Mouse (Mus musculus) kidney, postnatal 4 days (tissue): Measurements from ENCODE around the gene Rgs13.

Experiments used
- DNase-seq, 2 experiments: peaks; one replicate each; pipeline ENCODE4 v3.0.0; 2021; ENCODE audit warnings: mixed read lengths in 2 of 2

The Rgs13 gene

DNA sequence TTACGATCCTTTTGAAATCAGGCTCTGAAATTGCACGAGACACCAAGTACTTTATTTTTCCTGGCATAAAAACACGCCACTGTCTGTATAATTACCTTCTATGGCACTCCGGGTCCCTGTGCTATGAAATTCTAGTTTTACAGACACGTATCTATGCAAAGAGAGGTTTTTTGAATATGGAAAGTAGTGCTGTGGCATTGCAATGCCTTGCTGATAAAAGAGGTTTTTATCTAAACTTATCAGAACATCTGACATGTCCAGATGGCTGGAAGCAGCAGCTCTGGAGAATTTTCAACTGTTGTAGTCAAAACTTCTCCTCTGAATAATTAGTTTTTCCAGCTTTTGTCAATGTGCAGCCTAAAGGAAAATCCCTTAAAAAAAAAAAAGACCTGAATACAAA lies at the start of gene Rgs13:
Gene Rgs13, minus strand, starts transcription at position 207 of the 400 bp plus-strand sequence.
- DNase-seq, result no peak

DNA sequence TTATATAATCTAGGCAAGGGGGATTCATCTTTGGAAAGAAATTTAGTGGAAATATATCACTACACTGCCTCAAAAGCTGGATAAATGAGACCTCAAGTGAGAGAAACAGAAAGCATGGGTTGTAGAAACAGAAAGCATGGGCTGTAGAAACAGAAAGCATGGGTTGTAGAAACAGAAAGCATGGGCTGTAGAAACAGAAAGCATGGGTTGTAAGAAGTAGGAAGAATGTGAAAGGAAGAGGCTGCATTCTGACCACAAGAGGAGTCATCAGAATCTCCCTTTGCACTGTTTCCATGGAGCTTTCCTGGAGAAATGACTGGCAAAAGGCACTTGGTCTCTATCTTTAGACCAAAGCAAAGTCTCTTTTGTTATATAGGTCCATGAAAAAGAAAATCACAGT lies 38.1 kb upstream of the Rgs13 start:
- DNase-seq, result no peak

DNA sequence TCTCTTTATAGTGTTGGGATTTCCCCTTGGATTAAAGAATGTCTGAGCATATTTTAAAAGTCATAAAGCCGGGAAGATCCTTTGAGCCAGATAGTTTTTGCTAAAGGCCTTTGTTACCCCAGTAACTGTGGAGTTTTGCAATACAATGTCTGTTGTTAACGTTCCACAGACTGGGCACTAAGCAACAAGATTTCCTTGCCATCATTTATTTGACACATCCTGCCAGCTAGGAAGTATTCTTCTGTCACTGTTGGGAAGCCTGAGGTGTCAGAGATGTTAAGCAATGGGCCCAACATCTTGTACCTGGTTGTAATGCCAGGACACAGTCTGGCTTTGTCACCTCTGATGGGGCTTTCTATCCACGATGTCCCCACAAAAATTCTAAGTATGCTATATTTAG lies 33.7 kb upstream of the Rgs13 start:
- DNase-seq, result no peak

- no peak for DNase-seq
Observed at GRCm38 (mm10) chr1:144206281-144207061, 29.3 kb upstream of the Rgs13 start.

DNA sequence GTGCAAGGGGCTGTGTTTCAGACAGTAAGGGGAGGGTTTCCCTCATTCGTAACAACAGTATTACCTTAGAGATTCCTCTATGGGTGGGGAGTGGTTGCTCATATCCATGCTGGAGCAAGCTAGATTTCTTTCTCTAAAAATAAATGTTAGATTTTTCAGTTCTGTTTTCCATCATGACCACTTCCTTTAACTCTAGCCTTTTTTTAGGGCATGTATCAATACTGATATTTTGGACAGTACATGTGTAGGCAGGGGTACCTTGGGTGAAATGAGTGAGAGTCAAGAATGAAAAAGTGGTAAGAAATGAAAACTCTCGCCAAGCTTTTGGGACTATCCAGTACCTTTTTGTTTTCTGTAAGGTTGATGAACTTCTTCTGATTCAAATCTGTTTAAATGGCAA lies 27.6 kb upstream of the Rgs13 start:
- DNase-seq, result no peak

DNA sequence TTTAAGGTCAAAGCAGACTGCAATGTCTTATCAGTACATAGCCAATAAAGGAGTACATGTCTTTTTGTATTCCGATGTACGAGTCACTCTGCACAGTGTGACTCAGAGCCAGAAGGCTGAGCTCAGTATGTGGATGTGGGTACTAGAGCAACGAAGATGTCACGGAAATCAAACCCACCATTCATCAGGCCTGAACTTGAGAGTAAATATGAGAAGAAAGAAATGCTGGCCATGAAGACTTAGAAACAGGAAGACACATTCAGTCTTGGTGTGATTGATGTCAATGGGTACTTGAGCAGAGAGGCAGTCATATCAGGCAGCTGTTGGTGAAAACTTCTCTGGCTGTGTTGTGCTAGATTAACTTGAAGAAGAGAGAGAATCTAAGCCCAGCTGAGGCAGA lies 25.8 kb upstream of the Rgs13 start:
- no peak for DNase-seq

GRCm38 (mm10) chr1:144200496-144200895 lies 23.3 kb upstream of the Rgs13 start:
- no peak for DNase-seq

- DNase-seq, result no peak
Observed at GRCm38 (mm10) chr1:144199538-144199937, 22.4 kb upstream of the Rgs13 start.

- peak; percentile 27 to 36 for DNase-seq
Observed at GRCm38 (mm10) chr1:144197684-144198083, 20.5 kb upstream of the Rgs13 start.

GRCm38 (mm10) chr1:144186655-144187396 lies 9.7 kb upstream of the Rgs13 start:
- no peak for DNase-seq

DNA sequence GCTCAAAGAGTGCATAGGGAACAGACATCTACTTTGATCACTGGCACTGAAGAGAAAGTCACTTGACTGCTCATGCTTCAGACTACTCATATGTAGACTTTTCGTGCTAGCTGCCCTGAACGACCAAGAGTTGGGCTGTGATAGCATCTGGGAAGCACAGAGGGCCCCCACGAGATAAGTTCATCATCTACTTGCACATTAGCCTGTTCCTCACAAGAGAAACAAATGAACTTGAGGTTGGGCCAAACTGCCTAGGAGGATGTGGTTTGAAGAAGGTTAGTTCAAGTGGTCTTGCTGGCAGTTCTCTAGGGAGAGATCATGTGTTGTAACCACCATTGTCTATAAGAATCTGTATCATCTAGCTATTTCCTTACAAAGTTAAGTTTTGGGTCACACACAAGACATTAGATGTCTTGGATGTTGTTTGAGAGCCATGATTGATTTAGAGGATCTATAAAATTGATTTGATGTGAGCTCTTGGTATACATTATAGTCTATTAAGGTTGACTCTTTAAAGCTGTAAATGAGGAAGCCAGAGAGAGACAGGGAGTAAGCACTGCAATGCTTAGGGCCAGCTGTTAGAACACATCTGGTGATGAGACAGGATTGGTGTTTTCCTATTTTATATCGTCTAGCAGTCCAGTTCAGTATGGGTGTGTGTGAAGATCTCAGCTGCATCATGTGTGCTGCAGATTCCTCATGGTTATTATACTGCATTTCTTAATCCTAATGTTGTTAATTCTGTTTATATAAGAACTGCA lies 8.0 kb upstream of the Rgs13 start:
- DNase-seq, result no peak

- DNase-seq, result no peak
Observed at GRCm38 (mm10) chr1:144183622-144184021, 6.5 kb upstream of the Rgs13 start.

GRCm38 (mm10) chr1:144179559-144179958 lies 2.4 kb upstream of the Rgs13 start:
- no peak for DNase-seq

GRCm38 (mm10) chr1:144178281-144178957 lies 1.2 kb upstream of the Rgs13 start:
- no peak for DNase-seq

GRCm38 (mm10) chr1:144177620-144178019 lies 448 bp upstream of the Rgs13 start:
- no peak for DNase-seq

DNA sequence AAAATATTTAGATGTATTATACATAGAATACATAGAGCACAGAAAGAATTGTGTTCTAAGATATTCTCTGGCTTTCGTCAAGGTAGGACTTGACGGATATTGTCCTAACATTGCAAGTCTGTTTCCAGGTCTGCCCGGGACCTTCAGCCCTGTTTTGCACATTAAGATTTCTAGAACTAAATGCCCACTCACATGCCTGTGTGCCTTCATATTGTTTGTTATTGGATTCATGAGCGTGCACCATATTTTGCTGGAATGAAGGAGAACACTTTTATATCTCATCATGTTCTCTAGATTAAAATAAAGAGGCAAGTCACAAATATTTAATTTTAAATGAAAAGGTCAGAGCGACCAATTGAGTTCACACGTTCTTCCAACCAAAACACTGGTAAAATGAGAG lies 2.4 kb downstream of the Rgs13 start:
- DNase-seq, result no peak

- DNase-seq, result no peak
Observed at GRCm38 (mm10) chr1:144173568-144174036, 3.6 kb downstream of the Rgs13 start.

DNA sequence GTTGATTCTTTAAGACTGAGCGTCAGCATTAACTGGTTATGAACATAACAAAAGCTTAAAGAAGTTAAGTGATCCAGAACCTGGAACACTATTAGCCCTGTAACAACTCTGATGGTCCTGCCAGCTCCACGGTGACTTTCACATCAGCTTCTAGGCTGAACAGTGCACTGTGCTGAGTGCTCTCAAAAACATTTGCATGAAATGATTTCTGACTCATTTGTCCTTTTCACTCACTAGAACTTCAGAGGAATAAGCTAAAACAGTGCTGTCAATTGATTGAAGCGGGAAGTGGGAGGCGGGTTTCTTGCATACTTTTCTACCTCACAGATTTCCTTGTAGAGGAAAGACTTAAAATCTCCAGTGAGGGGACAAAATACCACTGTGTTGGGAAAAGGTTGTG lies 8.3 kb downstream of the Rgs13 start:
- no peak for DNase-seq

DNA sequence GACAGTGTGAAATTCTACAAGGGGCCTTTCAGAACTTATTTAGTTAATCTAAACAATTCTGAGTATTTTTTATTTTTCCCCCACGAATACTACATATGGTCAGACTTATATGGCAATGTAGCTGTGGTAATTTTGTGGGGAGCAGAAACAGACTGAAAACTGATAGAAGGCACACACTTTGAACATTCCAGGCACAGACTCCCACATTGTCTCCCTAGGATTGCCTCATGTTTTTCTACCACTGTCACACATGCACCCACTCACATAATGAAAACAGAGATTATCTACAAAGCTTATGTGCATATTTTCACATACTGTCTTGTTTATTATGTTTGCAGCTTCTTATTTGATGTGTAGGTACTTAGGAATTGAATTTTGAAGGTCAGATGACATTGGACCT lies 9.4 kb downstream of the Rgs13 start:
- DNase-seq, result no peak

- DNase-seq, result no peak
Observed at GRCm38 (mm10) chr1:144166897-144167296, 10.3 kb downstream of the Rgs13 start.

- DNase-seq, result no peak
Observed at GRCm38 (mm10) chr1:144166275-144166674, 10.9 kb downstream of the Rgs13 start.

DNA sequence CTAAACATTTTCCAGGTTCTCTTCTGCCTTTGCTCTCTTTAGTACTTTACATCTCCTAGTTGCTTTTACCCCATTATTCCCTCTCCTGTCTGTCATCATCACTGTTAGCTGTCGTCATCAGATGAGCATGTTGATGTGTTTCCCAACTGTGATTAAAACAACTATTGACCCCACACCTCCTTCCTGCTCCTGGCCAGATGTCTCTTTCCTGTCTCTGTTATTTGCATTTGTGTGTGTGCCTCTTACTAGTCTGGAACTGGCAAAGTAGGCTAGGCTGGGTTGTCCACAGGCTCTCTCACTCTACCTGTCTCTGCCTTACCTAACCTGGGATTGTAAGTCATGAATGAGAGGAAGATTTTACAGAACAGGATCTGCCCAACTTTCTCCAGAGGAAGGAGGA lies 24.6 kb downstream of the Rgs13 start:
- no peak for DNase-seq

- no peak for DNase-seq
Observed at GRCm38 (mm10) chr1:144152184-144152525, 25.0 kb downstream of the Rgs13 start.
